Mouse (Mus musculus): ENCODE data around the gene Pdgfa. TPM values are rescaled to one million over a fixed set of nuclear protein-coding genes. Genes with fewer than 3 reads are reported as not detected.

The Pdgfa gene
- polyA plus RNA-seq, 1 experiment from 2014 or later: 53.2 TPM

GRCm38 (mm10) chr5:138931836-138932235 is 65.3 kb downstream of the Pdgfa start:
- ATAC-seq (ENCODE audit: borderline replicate concordance, extremely low read depth, low FRiP score, low TSS enrichment): no peak

GRCm38 (mm10) chr5:138929879-138930507 is 67.2 kb downstream of the Pdgfa start:
- ATAC-seq (ENCODE audit: borderline replicate concordance, extremely low read depth, low FRiP score, low TSS enrichment): no peak
- H3K27ac ChIP-seq: no peak overlapping the region
- H3K9ac ChIP-seq: no peak overlapping the region
- H3K9me3 ChIP-seq: no peaks in the 10 kb centered on the region
- no peak overlapping the region for H3K4me3 ChIP-seq
- no peaks in the 10 kb centered on the region for H3K36me3 ChIP-seq
- H3K4me2 ChIP-seq: no peak overlapping the region
- H3K4me1 ChIP-seq: peaks cover 26% of the 10 kb centered on the region
- H3K27me3 ChIP-seq: peaks cover 10% of the 10 kb centered on the region; the same call in 1 of the 2 replicates
- WGBS: 52% methylated on average over 10 of the region's 10 CpGs

More at GRCm38 (mm10) chr5:138931836-138932235, 65.3 kb downstream of the Pdgfa start:
- H3K9ac ChIP-seq: no peak overlapping the region
- H3K4me2 ChIP-seq: peak overlapping the region; percentile 3; the same call in 1 of the 2 replicates
- H3K27ac ChIP-seq: no peak overlapping the region
- WGBS: 32% methylated on average over 13 of the region's 13 CpGs
- peaks cover 26% of the 10 kb centered on the region for H3K4me1 ChIP-seq
- no peaks in the 10 kb centered on the region for H3K9me3 ChIP-seq
- peaks cover 10% of the 10 kb centered on the region; the same call in 1 of the 2 replicates for H3K27me3 ChIP-seq
- H3K36me3 ChIP-seq: no peaks in the 10 kb centered on the region
- no peak overlapping the region for H3K4me3 ChIP-seq

Other genes with a start within 250 kb of the Pdgfa start
- 6.1 and 6.2 TPM in 2 replicates for gene Fam20c, start 242.9 kb downstream of the Pdgfa start, polyA plus RNA-seq (2015; fragmentation: Nextera tagmentation; extraction: Ambion mirVana)
- gene Gm5294, start 177.3 kb downstream of the Pdgfa start, polyA plus RNA-seq (2015; fragmentation: Nextera tagmentation; extraction: Ambion mirVana): not detected in 2 replicates
- 16.0 and 16.9 TPM in 2 replicates for gene Prkar1b, start 152.6 kb upstream of the Pdgfa start, polyA plus RNA-seq (2015; fragmentation: Nextera tagmentation; extraction: Ambion mirVana)
- gene Dnaaf5, start 152.9 kb upstream of the Pdgfa start, polyA plus RNA-seq (2015; fragmentation: Nextera tagmentation; extraction: Ambion mirVana): 6.4 and 6.6 TPM in 2 replicates
- 48.7 and 52.7 TPM in 2 replicates for gene Sun1, start 203.3 kb upstream of the Pdgfa start, polyA plus RNA-seq (2015; fragmentation: Nextera tagmentation; extraction: Ambion mirVana)

Measured in lung, embryonic 15.5 days (tissue).